Comparison of ENCODE assay signal across 7 mouse cellular contexts in the genomic region with DNA sequence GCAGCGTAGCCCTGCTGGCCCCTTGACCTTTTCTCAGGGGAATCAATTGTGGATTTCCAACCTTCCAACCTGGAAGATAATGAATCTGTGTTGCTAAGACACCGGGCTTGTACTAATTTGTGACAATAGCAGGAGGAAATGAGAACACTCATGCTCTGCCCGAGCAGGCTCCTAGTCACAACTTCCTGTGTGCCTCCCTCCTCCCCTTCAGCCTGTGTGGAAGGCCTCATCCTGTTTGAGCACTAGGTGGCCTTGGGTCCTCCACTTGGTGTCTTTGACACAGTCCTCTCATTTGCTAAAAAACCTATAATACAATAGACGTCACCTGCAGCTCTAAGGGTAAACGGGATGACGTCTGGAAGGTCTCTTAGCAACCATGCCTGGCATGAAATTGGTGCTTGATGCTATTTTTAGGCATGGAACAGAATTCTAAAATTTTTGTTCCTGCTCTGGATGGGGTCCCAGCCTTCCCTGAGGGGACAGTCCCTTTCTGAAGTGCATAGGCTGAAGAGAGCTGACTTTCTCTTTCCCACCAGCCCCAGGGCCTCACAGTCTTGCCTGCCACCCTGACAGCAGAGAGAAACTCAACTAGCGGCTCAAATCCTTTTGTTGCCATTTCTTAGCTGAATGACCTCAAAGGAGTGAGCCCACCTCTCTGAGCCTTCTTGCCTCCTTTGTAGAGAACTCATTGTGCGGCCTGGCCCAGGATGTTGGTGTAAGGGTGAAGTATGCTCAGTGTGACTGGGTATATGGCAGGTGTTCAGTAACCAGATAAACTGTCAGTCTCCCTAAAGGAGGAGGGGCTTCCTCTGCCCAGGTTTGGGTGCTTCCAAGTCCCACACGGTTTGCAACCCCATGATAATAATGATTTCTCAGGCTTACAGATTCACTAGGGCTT.
DNase-seq lines count a peak whose midpoint lies in the region.

No protein-coding gene starts in this region.

- DNase-seq in kidney, postnatal 14 days = peak; percentile 28
- DNase-seq in kidney, adult 8-10 months = no peak
- peak; percentile 83 for DNase-seq in brain, adult 2 months (ENCODE audit: low read depth, low spot score)
- DNase-seq in heart, adult 9 months (ENCODE audit: low spot score in 2 of 2) = peak; percentile 17 to 55
- DNase-seq in left cerebral cortex, postnatal 36 days (ENCODE audit: low spot score in 2 of 2) = peak; percentile 43 to 57
- peak; percentile 49 for DNase-seq in right cerebral cortex, adult 18-20 months
- no peak for DNase-seq in gastrocnemius, adult 8-10 months (ENCODE audit: low spot score in 2 of 2)

- intact Hi-C loops in left cerebral cortex, postnatal 36 days (cut with DNase I) = loop anchor here (2.0 kb wide), 1 partner anchor 111 kb away; no protein-coding TSS in a partner anchor

Comparison
In these comparisons a context has a peak if more than half of its experiments do, and no peak if none do; other contexts are left out.
1. DNase-seq: peak in kidney, postnatal 14 days (single experiment), brain, adult 2 months (single experiment), heart, adult 9 months (2 of 2), left cerebral cortex, postnatal 36 days (2 of 2) and right cerebral cortex, adult 18-20 months (single experiment); none in kidney, adult 8-10 months (0 of 2) and gastrocnemius, adult 8-10 months (0 of 2).